Mouse (Mus musculus) neural tube, embryonic 15.5 days (tissue): ENCODE results near the gene Fbxo45. TPM values are rescaled to one million over a fixed set of nuclear protein-coding genes. Genes with fewer than 3 reads are reported as not detected.
A peak's percentile ranks its signal among the peaks of the same experiment; 100 is the strongest.
"Not testable (repeated sequence)": the region's sequence is repeated elsewhere in the genome, so short reads cannot be mapped to it uniquely, and the experiment has no call there.

Experiments
- ATAC-seq: fragments of 200-750 bp; cut with Nextera tagmentation; 2 replicates; pipeline ENCODE4 v1.8.0; 2017; ENCODE audit warnings: mild to moderate bottlenecking, moderate TSS enrichment, moderate library complexity; ENCODE audit not compliant: low FRiP score
- H3K27ac ChIP-seq: fragments of 300-500 bp; sonication (generic); replicated peaks from 2 replicates; pipeline ENCODE4 v1.5.1; 2015; ENCODE audit warnings: mild to moderate bottlenecking, inconsistent platforms
- H3K27me3 ChIP-seq: fragments of 300-500 bp; sonication (generic); replicated peaks from 2 replicates; pipeline ENCODE4 v1.6.1; 2015; ENCODE audit warnings: inconsistent platforms
- H3K36me3 ChIP-seq: fragments of 300-500 bp; sonication (generic); 2 replicates; pipeline ENCODE4 v1.6.1; 2015; ENCODE audit warnings: inconsistent platforms
- H3K4me1 ChIP-seq: fragments of 300-500 bp; sonication (generic); 2 replicates; pipeline ENCODE4 v1.6.1; 2015; ENCODE audit warnings: inconsistent platforms
- H3K4me2 ChIP-seq: fragments of 300-500 bp; sonication (generic); 2 replicates; pipeline ENCODE4 v1.6.1; 2015; ENCODE audit warnings: inconsistent platforms, mild to moderate bottlenecking, moderate library complexity
- H3K4me3 ChIP-seq: fragments of 300-500 bp; sonication (generic); replicated peaks from 2 replicates; pipeline ENCODE4 v1.5.1; 2015; ENCODE audit warnings: mild to moderate bottlenecking, inconsistent platforms
- H3K9ac ChIP-seq: fragments of 300-500 bp; sonication (generic); replicated peaks from 2 replicates; pipeline ENCODE4 v1.6.1; 2015; ENCODE audit warnings: mild to moderate bottlenecking, inconsistent platforms
- H3K9me3 ChIP-seq: fragments of 300-500 bp; sonication (generic); replicated peaks from 2 replicates; pipeline ENCODE4 v1.6.1; 2016; ENCODE audit warnings: inconsistent platforms
- WGBS: fragments of 180-500 bp; shearing (Covaris S2); methylation state at CpG from one replicate; pipeline ENCODE4 v1.1.7; 2015; ENCODE audit warnings: mixed read lengths; 5-methylcytosine and 5-hydroxymethylcytosine counted together
- polyA plus RNA-seq: library from polyadenylated mRNA; unstranded; fragments of >200 nt; fragmentation: Nextera tagmentation; extraction: Ambion mirVana; gene quantifications from 2 replicates; pipeline ENCODE4 v1.2.1, GENCODE M21; 2015

The Fbxo45 gene
- polyA plus RNA-seq: 13.8 and 17.9 TPM in 2 replicates

- H3K4me2 ChIP-seq: peak within 1 kb of the TSS; percentile 80
- H3K9ac ChIP-seq: peak within 1 kb of the TSS; percentile 92
- H3K27me3 ChIP-seq: no peaks in the 10 kb centered on the region
- H3K36me3 ChIP-seq: 0 out of 2 replicates have a peak, but pooled peaks cover under 1% of the 10 kb centered on the region
- ATAC-seq: peak; percentile 99
- 0% methylated on average over 23 of the region's 48 CpGs for WGBS
- H3K27ac ChIP-seq: peak within 1 kb of the TSS; percentile 94
- H3K4me3 ChIP-seq: peak within 1 kb of the TSS; percentile 94
- no peaks in the 10 kb centered on the region for H3K9me3 ChIP-seq
- H3K4me1 ChIP-seq: peaks cover 32% of the 10 kb centered on the region
Measured at GRCm38 (mm10) chr16:32246952-32247370, at the start of gene Fbxo45, which contains the start of gene Wdr53. TSS of gene Fbxo45 (minus strand) at chr16:32247158. TSS of gene Wdr53 (plus strand) at chr16:32247227.

GRCm38 (mm10) chr16:32291821-32292220 is 44.9 kb upstream of the Fbxo45 start:
- H3K27me3 ChIP-seq: no peaks in the 10 kb centered on the region
- WGBS: 93% methylated on average over 4 of the region's 4 CpGs
- H3K4me3 ChIP-seq: no peak overlapping the region
- peaks cover 45% of the 10 kb centered on the region for H3K36me3 ChIP-seq
- H3K27ac ChIP-seq: no peak overlapping the region
- 0 out of 2 replicates have a peak, but pooled peaks cover 2% of the 10 kb centered on the region for H3K9me3 ChIP-seq
- no peak overlapping the region for H3K9ac ChIP-seq
- no peak for ATAC-seq
- no peak overlapping the region for H3K4me2 ChIP-seq
- H3K4me1 ChIP-seq: no peaks in the 10 kb centered on the region

- Histone ChIP-seq H3K4me1 (peaks cover 33% of the 10 kb centered on the region), H3K4me2 (no peak overlapping the region), H3K4me3 (no peak overlapping the region), H3K9ac (no peak overlapping the region), H3K36me3 (peaks cover 38% of the 10 kb centered on the region), H3K27ac (no peak overlapping the region), H3K27me3 (no peaks in the 10 kb centered on the region), H3K9me3 (no peaks in the 10 kb centered on the region)
- no peak for ATAC-seq
Measured at GRCm38 (mm10) chr16:32282608-32283007, 35.6 kb upstream of the Fbxo45 start.

GRCm38 (mm10) chr16:32280211-32280610 is 33.3 kb upstream of the Fbxo45 start:
- Histone ChIP-seq H3K27me3 (no peaks in the 10 kb centered on the region), H3K9me3 (no peaks in the 10 kb centered on the region), H3K4me1 (peaks cover 39% of the 10 kb centered on the region), H3K27ac (no peak overlapping the region), H3K4me2 (peak overlapping the region; percentile 66), H3K9ac (0 out of 2 replicates have a peak overlapping the region, but pooled peaks have one; percentile 17), H3K4me3 (peak overlapping the region; percentile 25), H3K36me3 (peaks cover 23% of the 10 kb centered on the region)
- ATAC-seq: no peak
- WGBS: 83% methylated on average over 8 of the region's 8 CpGs

GRCm38 (mm10) chr16:32278396-32278795 is 31.4 kb upstream of the Fbxo45 start:
- WGBS: 56% methylated on average over 7 of the region's 7 CpGs
- Histone ChIP-seq H3K4me2 (peak overlapping the region; percentile 66), H3K4me3 (peak overlapping the region; percentile 79), H3K9ac (peak overlapping the region; percentile 87), H3K27ac (peak overlapping the region; percentile 96), H3K4me1 (peaks cover 39% of the 10 kb centered on the region), H3K9me3 (no peaks in the 10 kb centered on the region), H3K36me3 (peaks cover 5% of the 10 kb centered on the region; the same call in 1 of the 2 replicates), H3K27me3 (no peaks in the 10 kb centered on the region)
- ATAC-seq: no peak

GRCm38 (mm10) chr16:32277308-32278256 is 30.6 kb upstream of the Fbxo45 start, which contains the start of gene Rnf168:
TSS of gene Rnf168 (plus strand) at chr16:32277459.
- WGBS: under 1% methylated on average over 75 of the region's 75 CpGs
- H3K9ac ChIP-seq: peak within 1 kb of the TSS; percentile 87

GRCm38 (mm10) chr16:32275830-32276229 is 28.9 kb upstream of the Fbxo45 start:
- no peak overlapping the region for H3K4me2 ChIP-seq
- no peak for ATAC-seq
- H3K27ac ChIP-seq: no peak overlapping the region
- H3K9ac ChIP-seq: no peak overlapping the region
- peaks cover 31% of the 10 kb centered on the region for H3K4me1 ChIP-seq
- no peak overlapping the region for H3K4me3 ChIP-seq
- H3K36me3 ChIP-seq: no peaks in the 10 kb centered on the region
- no peaks in the 10 kb centered on the region for H3K9me3 ChIP-seq
- WGBS: 86% methylated on average over 1 of the region's 1 CpGs
- no peaks in the 10 kb centered on the region for H3K27me3 ChIP-seq

More at GRCm38 (mm10) chr16:32277308-32278256, 30.6 kb upstream of the Fbxo45 start, which contains the start of gene Rnf168:
- peak within 1 kb of the TSS; percentile 79 for H3K4me3 ChIP-seq
- no peaks in the 10 kb centered on the region for H3K27me3 ChIP-seq
- H3K9me3 ChIP-seq: no peaks in the 10 kb centered on the region
- peak within 1 kb of the TSS; percentile 66 for H3K4me2 ChIP-seq
- H3K27ac ChIP-seq: peak within 1 kb of the TSS; percentile 96
- peaks cover 39% of the 10 kb centered on the region for H3K4me1 ChIP-seq
- no peaks in the 10 kb centered on the region for H3K36me3 ChIP-seq
- ATAC-seq: peak; percentile 95

GRCm38 (mm10) chr16:32275041-32275440 is 28.1 kb upstream of the Fbxo45 start:
- Histone ChIP-seq H3K9me3 (no peaks in the 10 kb centered on the region), H3K4me1 (peaks cover 24% of the 10 kb centered on the region), H3K4me3 (no peak overlapping the region), H3K27me3 (no peaks in the 10 kb centered on the region), H3K9ac (no peak overlapping the region), H3K4me2 (no peak overlapping the region), H3K36me3 (no peaks in the 10 kb centered on the region), H3K27ac (no peak overlapping the region)
- 89% methylated on average over 6 of the region's 6 CpGs for WGBS
- no peak for ATAC-seq

GRCm38 (mm10) chr16:32273338-32273737 is 26.4 kb upstream of the Fbxo45 start:
- WGBS: 60% methylated on average over 9 of the region's 9 CpGs
- no peak overlapping the region for H3K4me2 ChIP-seq
- ATAC-seq: no peak
- H3K4me3 ChIP-seq: no peak overlapping the region
- peaks cover 9% of the 10 kb centered on the region for H3K4me1 ChIP-seq
- H3K27me3 ChIP-seq: no peaks in the 10 kb centered on the region
- H3K36me3 ChIP-seq: no peaks in the 10 kb centered on the region
- H3K27ac ChIP-seq: no peak overlapping the region
- no peaks in the 10 kb centered on the region for H3K9me3 ChIP-seq
- no peak overlapping the region for H3K9ac ChIP-seq

- H3K36me3 ChIP-seq: no peaks in the 10 kb centered on the region
- no peak within 1 kb of the TSS for H3K27ac ChIP-seq
- H3K4me3 ChIP-seq: no peak within 1 kb of the TSS
- H3K27me3 ChIP-seq: no peaks in the 10 kb centered on the region
- 88% methylated on average over 11 of the region's 11 CpGs for WGBS
- no peaks in the 10 kb centered on the region for H3K9me3 ChIP-seq
- no peaks in the 10 kb centered on the region for H3K4me1 ChIP-seq
- H3K9ac ChIP-seq: no peak within 1 kb of the TSS
- no peak within 1 kb of the TSS for H3K4me2 ChIP-seq
- no peak for ATAC-seq
Measured at GRCm38 (mm10) chr16:32271291-32271690, 24.3 kb upstream of the Fbxo45 start, which contains the start of gene Smco1. TSS of gene Smco1 (plus strand) at chr16:32271468.

- H3K4me1 ChIP-seq, H3K9ac ChIP-seq, H3K4me2 ChIP-seq, H3K4me3 ChIP-seq, H3K27ac ChIP-seq, H3K9me3 ChIP-seq, H3K27me3 ChIP-seq, H3K36me3 ChIP-seq, ATAC-seq: not testable (repeated sequence)
- 87% methylated on average over 2 of the region's 2 CpGs for WGBS
Measured at GRCm38 (mm10) chr16:32264225-32264624, 17.3 kb upstream of the Fbxo45 start.
